Mouse (Mus musculus) adrenal gland, postnatal 14 days (tissue): ENCODE data around the gene A730061H03Rik. TPM values are rescaled to one million over a fixed set of nuclear protein-coding genes. Genes with fewer than 3 reads are reported as not detected.
A peak's percentile ranks its signal among the peaks of the same experiment; 100 is the strongest.

Source experiments
- DNase-seq: peaks from one replicate; pipeline ENCODE4 v3.0.0; 2021; ENCODE audit warnings: mixed read lengths
- total RNA-seq: library from RNA; stranded (reverse); gene quantifications from 2 replicates; pipeline ENCODE4 v1.2.3, GENCODE M21; 2021

Gene A730061H03Rik
- total RNA-seq, 1 experiment from 2014 or later = not detected

DNA sequence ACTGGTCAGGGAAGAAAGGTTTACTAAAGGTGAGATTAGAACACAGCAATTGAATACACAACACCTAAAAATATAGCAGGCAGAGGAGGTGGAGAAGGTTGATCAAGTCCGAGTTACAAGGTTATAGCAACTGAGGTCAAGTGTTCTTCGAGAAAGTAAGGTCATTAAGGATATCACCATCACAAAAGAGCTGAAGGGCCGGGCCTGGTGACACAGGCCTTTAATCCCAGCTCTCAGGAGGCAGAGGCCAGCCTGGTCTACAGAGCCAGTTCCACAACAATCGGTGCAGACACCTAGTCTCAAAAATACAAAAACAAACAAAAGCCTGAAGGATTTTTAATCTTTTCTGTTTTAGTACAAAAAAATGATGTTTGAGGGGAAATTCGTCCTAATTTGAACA lies 8.9 kb downstream of the A730061H03Rik start:
- DNase-seq = no peak

DNA sequence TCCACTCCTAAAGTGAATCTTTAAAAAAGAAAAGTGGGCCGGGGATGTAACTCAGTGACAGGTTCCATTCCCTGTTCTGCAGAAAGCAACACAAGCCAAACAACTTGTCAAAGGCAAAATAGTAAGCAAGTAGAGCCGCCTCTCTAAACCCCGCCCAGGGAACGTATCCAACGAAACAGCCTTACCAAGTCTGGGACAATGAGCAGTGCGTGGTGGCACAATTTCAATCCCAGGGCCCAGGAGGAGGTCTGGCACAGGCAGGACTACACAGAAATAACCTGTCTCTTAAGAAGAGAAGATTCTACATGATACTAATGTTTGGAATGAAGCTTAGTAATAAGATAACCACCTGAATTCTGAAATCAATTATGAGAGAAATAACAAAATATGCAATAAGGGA lies 10.0 kb downstream of the A730061H03Rik start:
- no peak for DNase-seq

DNA sequence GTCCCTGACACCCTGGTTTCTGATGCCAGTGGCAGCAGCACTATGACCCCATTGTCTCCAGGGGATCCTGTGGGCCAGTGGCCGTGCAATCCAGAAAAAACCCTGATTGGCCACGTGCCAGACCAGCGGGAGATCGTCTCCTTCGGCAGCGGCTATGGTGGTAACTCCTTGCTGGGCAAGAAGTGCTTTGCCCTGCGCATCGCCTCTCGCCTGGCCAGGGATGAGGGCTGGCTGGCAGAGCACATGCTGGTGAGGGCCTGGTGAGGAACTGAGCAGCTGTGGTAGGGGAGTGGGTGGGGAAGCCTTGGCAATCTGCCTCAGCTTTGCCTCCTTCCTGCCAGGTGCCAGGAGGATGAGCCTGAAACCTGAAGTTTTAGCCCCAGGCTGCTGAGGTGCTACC lies 15.9 kb downstream of the A730061H03Rik start:
- DNase-seq = no peak

DNA sequence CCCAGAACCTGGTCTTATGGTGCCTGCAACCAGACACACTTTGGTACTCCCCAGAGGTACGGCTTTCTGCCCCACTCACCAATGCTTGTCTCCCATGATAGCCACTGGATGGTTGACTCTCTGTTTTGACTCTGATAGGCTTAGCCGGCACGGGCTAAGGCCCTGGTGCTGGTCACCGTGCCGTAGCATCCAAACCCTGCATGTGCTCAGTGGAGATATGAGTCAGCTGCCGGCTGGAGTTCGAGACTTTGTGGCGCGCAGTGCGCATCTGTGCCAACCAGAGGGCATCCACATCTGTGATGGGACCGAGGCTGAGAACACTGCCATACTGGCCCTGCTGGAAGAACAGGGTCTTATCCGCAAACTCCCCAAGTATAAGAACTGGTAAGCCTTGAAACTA lies 17.9 kb downstream of the A730061H03Rik start:
- no peak for DNase-seq

DNA sequence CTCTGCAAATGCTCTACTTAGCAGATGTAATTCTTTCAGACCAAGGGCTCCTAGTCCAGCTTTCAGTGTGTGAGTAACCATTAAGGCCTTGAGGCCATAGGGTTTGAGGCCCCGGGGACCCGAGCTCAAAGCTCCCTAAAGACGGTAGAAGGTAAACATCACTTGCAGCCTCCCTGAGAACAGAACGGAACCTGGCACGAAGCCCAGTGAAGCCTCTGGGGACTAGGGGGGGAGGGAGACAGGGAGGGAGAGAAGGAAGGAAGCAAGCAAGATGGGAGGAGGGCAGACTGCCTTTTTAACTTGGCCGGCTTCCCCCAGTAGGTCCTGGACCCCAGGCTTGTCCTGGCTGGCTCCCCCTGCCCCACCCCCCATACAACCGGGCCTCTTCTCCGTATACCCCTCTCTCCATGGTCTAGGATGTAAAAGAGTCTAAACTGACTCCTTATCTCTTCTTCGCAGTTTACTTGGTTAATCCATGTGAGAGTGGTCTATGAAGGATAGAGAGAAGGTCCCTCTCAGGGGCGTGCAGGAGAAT lies 19.4 kb downstream of the A730061H03Rik start:
- DNase-seq = peak; percentile 93

DNA sequence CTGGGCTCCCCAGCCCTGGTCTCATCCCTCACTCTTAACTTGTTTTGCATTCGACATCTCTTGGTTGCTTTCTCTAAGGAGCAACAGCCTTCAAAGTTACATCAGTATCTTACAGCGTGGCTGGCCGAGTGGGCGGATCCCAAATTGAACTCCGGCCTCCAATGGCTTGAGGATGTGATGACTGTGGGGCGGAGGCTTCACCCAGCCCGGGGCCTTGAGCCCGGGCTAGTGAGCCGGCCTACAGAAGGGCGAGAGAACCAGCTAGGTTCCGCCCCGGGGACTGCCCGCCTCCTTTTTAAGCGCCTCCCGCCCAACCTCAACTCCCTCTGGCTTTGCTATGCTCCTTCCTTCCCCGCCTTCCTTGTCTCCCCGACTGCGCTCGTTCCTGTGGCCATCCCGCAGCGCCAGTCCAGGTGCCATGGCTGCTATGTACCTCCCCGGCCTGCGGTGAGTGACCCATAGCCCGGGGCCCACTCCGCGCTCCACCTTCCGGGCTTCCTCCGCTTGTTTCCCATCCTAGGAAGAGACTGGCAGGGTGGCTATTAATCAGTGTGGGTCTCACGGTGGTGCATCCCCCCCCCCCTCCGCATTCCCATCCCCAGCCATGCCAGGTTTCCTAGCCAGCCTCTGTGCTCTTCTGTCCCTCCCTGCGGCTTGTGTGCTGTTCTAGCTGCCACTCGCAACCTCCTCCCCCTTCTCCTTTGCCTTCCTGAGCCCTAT lies 20.0 kb downstream of the A730061H03Rik start, which contains the start of gene Pck2:
TSS of gene Pck2 (plus strand) at position 200 of the 720 bp plus-strand sequence.
- peak; percentile 95 for DNase-seq

DNA sequence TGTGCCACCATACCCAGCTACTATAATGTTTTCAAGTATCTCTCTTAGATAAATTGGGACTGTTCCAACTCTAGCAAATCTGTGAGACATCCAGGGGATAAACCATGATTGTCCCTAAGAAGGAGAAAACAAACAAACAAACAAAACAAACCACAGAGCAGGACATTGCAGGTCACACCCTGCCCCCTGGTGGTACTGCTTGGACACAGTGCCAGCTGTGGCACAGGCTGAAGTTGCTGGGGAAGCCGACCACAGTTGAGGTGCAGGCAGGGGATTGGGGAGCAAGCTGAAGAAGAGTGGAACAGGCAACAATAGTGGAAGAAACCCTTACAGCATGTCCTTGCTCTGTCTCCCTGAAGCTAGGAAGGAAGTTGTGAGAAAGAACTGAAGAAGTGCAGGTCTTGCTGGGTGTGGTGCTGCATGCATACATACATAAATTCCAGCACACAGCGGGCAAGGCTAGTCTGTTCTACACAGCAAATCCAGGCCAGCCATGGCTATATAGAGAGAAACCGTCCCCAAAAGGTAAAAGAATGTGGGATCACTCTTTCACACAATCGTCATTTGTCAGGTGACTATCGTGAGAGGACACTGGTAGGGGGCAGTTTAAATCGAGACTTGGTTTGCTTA lies 24.0 kb downstream of the A730061H03Rik start:
- peak; percentile 74 for DNase-seq

DNA sequence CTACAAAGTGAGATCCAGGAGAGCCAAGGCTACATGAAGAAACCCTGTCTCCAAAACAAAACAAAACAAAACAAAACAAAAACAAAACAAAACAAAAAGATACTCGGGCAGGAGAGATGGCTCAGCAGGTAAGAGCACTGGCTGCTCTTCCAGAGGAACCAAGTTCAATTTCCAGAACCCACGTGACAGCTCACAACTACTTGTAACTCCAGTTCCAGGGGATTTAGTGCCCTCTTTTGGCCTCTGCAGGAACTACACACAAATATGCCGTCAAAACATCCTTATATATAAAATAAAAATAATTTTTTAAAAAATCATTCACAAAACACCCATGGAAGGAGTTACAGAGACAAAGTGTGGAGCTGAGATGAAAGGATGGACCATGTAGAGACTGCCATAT lies 32.3 kb downstream of the A730061H03Rik start:
- DNase-seq = peak; percentile 28

DNA sequence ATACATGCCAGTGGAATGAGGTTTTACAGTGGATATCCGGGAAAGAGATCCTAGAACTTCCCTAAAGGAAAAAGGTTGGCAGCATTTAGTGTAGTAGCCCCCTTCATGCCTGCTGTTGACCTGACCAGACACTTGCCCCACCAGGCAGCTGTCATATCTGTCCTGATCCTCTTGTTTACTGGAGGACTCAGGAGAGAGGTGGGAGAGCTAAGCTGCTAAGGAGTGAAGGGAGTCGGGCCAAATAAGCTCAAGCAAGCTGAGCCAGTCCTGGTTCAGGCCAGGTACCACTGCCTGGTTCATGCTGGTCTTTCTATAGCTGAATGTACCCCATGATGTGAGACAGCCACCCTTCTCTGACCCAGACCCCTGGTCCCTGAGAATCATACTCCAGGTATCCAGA lies 33.5 kb downstream of the A730061H03Rik start:
- DNase-seq = no peak

DNA sequence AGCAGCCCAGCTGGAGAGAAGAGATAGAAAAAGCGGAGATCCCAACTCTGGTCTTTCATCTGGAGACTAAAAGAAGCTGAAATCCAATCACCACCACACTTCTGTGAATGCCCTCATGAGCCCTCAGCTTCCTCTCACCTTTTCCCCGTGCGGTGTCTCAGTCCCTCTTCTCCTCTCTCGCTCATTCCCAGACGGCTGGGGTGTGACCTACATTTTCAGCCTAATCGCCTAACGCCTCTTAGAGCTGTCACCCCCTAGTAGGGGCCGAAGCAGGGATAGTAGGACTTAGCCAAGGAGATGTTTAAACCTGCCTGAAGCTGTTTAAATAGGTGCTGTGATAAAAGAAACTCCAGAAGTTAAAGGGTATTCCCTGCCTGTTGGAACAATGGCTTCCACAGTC lies 35.4 kb downstream of the A730061H03Rik start, which contains the start of gene Nrl:
TSS of gene Nrl (minus strand) at position 197 of the 400 bp plus-strand sequence.
- DNase-seq = no peak

DNA sequence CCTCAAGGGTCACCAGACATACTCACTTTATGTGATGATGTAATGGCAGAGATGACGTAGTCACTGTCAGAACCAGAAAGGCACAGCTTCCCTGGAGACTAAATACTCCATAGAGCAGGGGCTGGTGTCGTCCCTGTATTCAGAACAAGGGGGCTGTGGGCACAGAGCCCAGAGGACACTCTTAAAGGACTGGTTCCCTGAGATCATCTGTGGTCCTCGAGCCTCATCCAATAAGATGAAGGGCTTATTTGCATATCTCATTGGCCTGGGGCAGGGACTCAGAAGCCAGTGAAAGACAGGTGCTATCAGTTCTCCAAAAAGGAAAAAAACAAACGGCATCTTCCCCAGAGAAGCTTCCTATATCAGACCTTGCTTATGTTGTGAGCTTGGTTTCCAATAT lies 36.1 kb downstream of the A730061H03Rik start:
- DNase-seq = no peak

DNA sequence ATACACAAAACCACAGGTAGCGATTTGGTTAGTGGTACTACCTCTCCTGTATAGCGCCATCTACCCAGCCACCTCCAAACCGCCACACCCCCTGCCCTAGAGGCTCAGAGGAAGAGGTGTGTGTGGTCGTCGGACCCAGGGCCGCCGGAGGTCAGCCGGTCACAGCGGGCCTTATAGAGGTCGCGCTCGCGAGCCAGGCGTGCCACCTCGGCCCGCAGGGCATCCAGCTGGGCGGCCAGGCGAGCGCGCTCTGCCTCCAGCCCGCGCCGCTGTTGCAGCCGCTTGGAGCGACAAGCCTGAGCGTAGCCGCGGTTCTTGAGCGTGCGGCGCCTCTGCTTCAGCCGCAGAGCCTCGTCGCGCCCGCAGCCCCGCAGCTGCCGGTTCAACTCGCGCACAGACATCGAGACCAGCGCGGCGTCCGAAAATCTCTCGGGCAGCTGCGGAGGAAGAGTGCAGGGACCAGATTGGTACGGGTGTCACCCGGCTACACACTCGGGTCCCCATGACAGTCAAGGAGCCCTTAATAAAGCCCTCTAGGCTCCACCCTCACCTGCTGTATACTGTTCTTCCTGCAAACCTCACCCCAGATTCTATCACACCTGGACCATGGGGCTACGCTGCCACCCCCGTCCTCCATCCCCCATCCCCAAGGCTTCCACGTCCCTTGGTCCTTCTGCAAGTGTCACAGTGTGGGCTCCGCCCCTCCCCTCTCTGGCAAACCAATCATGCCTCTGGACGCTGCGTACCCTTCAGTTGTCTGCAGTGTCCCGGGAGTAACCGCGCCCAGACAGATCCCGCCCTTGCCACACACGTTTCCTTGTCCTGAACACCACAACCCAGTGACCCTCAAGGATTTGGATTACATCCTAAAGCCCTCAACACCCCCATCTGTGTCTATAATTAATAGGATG lies 39.5 kb downstream of the A730061H03Rik start:
- peak; percentile 49 for DNase-seq

DNA sequence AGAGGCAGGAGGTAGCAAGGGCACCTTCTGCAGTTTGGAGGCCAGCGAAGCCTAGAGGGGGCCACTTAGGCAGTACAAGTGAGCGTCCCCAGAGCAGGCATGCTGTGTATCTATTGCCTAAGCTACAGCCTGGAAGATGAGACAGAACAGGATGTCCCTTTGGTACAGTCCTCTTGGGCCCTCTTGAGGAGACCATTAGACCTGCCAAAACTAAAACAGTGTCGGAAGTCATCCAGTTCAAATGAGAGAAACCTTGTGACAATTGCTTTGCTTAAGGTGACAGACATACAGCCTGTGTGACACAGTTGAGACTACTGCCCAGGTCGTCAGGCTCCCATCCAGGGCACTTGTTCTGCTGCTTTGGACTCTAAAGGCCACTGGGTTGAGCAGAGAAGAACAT lies 40.6 kb downstream of the A730061H03Rik start:
- no peak for DNase-seq

DNA sequence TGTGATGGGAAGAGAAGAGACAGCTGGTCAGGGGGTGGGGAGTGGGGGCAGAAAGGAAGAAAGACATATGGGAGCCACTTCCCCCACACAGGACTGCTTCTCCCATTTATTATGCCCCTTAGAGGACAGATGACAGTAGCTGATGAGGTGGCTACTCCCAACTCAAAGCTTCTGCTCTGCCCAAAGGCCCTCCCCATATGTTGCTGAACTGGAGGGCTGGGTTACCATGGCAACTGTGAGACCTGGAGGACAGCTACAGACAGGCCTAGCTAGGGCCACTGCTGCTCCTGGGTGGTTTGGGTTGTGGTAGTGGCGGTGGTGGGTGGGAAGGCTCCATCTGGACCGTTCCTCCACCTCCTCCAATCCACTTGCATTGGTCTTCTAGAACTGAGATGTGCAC lies 41.3 kb downstream of the A730061H03Rik start:
- no peak for DNase-seq

DNA sequence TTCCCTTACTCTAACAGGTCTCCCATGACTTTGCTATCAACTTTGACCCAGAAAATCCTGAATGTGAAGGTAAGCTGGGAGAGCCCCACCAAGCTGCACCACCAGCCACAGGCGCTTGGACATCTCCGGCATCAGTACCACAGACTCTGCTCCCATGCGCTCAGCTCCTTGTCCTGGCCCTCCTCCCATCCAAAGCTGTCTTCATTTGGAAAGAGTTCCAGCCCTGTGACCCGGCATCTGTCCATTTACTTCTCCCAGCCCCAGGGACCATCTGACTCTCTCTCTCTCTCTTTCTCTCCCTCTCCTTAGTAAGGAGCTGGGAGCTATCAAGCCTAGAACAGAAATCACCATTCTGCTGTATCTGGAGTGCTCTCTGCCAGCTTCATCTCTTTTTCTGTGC lies 44.4 kb downstream of the A730061H03Rik start:
- no peak for DNase-seq

DNA sequence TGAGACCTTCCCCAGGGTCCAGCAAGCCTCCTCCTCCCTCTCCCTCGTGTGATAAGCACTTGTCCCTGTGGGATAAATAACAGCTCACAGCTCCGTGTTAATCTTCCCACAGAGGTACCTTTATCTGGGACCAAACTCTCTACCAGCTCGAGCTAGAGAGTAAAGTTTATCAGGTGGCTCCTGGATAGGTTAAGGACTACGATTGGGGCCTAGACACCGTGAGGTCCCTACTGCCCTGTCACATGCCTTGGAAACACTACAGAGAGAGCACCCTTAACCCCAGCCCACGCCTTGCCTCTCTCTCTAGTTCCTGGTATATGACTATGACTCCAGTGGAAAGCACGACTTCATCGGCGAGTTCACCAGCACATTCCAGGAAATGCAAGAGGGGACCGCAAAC lies 46.3 kb downstream of the A730061H03Rik start:
- no peak for DNase-seq

DNA sequence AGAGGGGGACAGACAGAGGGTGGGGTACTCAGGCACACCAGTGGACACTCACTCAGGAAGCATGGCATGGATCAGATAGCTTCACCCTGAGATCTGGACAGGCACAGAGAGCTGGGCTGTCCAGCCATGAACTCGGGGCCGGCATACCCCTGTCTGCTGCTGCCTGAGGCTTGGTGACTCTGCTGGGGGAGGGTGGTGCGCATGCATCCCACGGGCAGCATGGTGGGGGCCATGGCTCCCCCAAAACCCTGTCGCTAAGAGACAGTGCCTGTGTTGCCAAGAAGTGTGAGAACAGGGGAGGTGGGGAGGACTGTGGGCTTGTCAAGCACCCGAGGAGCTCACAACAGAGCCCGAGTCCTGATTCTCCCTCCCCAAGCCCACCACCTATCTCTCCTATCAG lies 49.2 kb downstream of the A730061H03Rik start:
- no peak for DNase-seq

DNA sequence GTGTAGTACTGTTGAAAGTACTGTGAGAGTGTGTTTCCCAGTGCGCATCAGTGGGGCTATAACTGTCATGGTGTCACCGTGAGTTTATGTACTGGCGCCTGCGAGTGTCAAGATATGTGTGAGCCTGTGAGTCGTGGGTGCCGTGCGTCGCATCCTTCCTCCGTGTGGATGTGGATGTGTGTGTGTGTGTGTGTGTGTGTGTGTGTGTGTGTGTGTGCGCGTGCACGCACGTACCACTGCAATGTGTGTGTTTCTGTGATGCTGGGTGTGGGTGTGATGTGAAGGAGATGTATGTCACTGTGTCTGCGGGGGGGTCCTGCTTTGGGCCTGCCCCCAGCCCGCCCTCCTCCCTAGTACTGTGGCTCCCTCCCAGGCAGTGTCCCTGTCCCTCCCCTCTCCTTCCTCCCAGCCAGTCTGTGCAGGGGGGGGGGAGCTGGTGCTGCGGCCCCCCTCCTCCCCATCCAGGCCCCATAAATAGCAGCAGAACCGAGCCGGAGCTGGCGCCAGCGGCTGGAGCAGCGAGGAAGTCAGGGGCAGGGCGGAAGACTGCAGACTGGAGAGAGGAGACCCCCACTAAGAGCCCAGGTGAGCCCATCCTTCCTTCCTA lies 50.0 kb downstream of the A730061H03Rik start, which contains the start of gene Cpne6:
TSS of gene Cpne6 (plus strand) at position 321 of the 607 bp plus-strand sequence.
- no peak for DNase-seq
